Mouse (Mus musculus) C2C12 (cell line): ENCODE results near the gene Rep15.

Experiments used
- CEBPB ChIP-seq: IDR thresholded peaks from one replicate; pipeline ENCODE4 v1.6.1; 2011; ENCODE audit warnings: low read depth, mild to moderate bottlenecking, control low read depth, moderate library complexity
- CTCF ChIP-seq: IDR thresholded peaks from one replicate; pipeline ENCODE4 v1.5.1; 2011; ENCODE audit not compliant: control insufficient read depth, insufficient read depth, insufficient read length
- MAX ChIP-seq: IDR thresholded peaks from one replicate; pipeline ENCODE4 v1.6.1; 2011; ENCODE audit warnings: mild to moderate bottlenecking, control low read depth
- MYOD1 ChIP-seq: IDR thresholded peaks from one replicate; pipeline ENCODE4 v1.6.1; 2011; ENCODE audit warnings: low read depth; ENCODE audit not compliant: control insufficient read depth, insufficient read length

- no peak for TF ChIP-seq CTCF
- TF ChIP-seq MAX, result no peak
- TF ChIP-seq MYOD1, result no peak
- no peak for TF ChIP-seq CEBPB
These were observed 11.2 kb downstream of the Rep15 start for GRCm38 (mm10) chr6:147043633-147044032.
